28 mouse cellular contexts compared by ENCODE assay signal in genomic region chr11:7156427-7156826, GRCm38 (mm10). TPM values are rescaled to one million over a fixed set of nuclear protein-coding genes. Genes with fewer than 3 reads are reported as not detected.
"Had no signal": no experiment of that assay in that cellular context is flagged by ENCODE, and none has a peak within 500 bp of the region (broad histone marks: within the 10 kb centered on the region; RNA-seq: fewer than 3 reads in every experiment).

No protein-coding gene starts in this region.

- H3K4me2 ChIP-seq: heart, embryonic 11.5 days; heart, embryonic 13.5 days; heart, embryonic 15.5 days; hindbrain, embryonic 13.5 days; hindbrain, embryonic 15.5 days; limb, embryonic 12.5 days; liver, embryonic 13.5 days had no signal

- H3K9ac ChIP-seq: heart, embryonic 13.5 days; heart, embryonic 15.5 days; hindbrain, embryonic 13.5 days; hindbrain, embryonic 15.5 days; limb, embryonic 12.5 days; liver, embryonic 13.5 days had no signal

- H3K27me3 ChIP-seq: heart, embryonic 13.5 days; heart, embryonic 15.5 days; hindbrain, embryonic 13.5 days; hindbrain, embryonic 15.5 days; limb, embryonic 12.5 days; liver, embryonic 13.5 days had no signal

- DNase-seq: gastrocnemius, postnatal 14 days; gastrocnemius, postnatal 36 days; heart, adult 11 months; heart, adult 2 months; heart, postnatal 14 days; heart, postnatal 36 days; kidney, adult 18-20 months; kidney, adult 8-10 months; kidney, postnatal 10 days; kidney, postnatal 4 days; liver, embryonic 13.5 days had no signal

- ATAC-seq: hindbrain, postnatal 0 days; intestine, postnatal 0 days had no signal

- H3K27ac ChIP-seq: heart, adult 2 months; heart, embryonic 13.5 days; heart, embryonic 15.5 days; hindbrain, embryonic 13.5 days; hindbrain, embryonic 15.5 days; hindbrain, postnatal 0 days; layer of hippocampus, adult 2 months; left cerebral cortex, adult 2 months; limb, embryonic 10.5 days; limb, embryonic 12.5 days had no signal

- H3K9me3 ChIP-seq: heart, embryonic 13.5 days; heart, embryonic 15.5 days; hindbrain, embryonic 13.5 days; hindbrain, embryonic 15.5 days; limb, embryonic 10.5 days; limb, embryonic 12.5 days; liver, embryonic 13.5 days had no signal

- H3K36me3 ChIP-seq: heart, embryonic 13.5 days; heart, embryonic 15.5 days; limb, embryonic 10.5 days; limb, embryonic 12.5 days; liver, embryonic 13.5 days had no signal

- H3K4me3 ChIP-seq: heart, adult 2 months; heart, embryonic 13.5 days; heart, embryonic 15.5 days; hindbrain, embryonic 13.5 days; hindbrain, embryonic 15.5 days; layer of hippocampus, adult 2 months; left cerebral cortex, adult 2 months; limb, embryonic 10.5 days; limb, embryonic 12.5 days; liver, embryonic 13.5 days had no signal

RNA-seq across cellular contexts. Expression of gene Gm11985, which starts 31.9 kb away (rescaled TPM):
- polyA plus RNA-seq: gonadal fat pad, adult 2 months; heart, adult 2 months; heart, embryonic 11.5 days; heart, embryonic 13.5 days; heart, embryonic 15.5 days; heart, postnatal 0 days; hindbrain, embryonic 11.5 days; hindbrain, embryonic 13.5 days; hindbrain, postnatal 0 days; intestine, embryonic 14.5 days; intestine, postnatal 0 days; kidney, embryonic 14.5 days; limb, embryonic 10.5 days; limb, embryonic 12.5 days; liver, adult 2 months; liver, embryonic 13.5 days had no signal

RNA-seq across cellular contexts. Expression of gene Igfbp1, which starts 41.2 kb away (rescaled TPM):
- polyA plus RNA-seq: heart, adult 2 months; heart, postnatal 0 days; hindbrain, postnatal 0 days had no signal
